Mouse (Mus musculus) left cerebral cortex, adult 11 months (tissue): Measurements from ENCODE around the gene Tln1.
A peak's percentile ranks its signal among the peaks of the same experiment; 100 is the strongest.
"Not testable (repeated sequence)": the region's sequence is repeated elsewhere in the genome, so short reads cannot be mapped to it uniquely, and the experiment has no call there.

Source experiments
- DNase-seq: peaks from one replicate; pipeline ENCODE4 v3.0.0; 2022; ENCODE audit warnings: low spot score

The Tln1 gene

GRCm38 (mm10) chr4:43506074-43506473, 56.4 kb downstream of the Tln1 start:
- no peak for DNase-seq

GRCm38 (mm10) chr4:43504269-43504668, 58.2 kb downstream of the Tln1 start:
- no peak for DNase-seq

GRCm38 (mm10) chr4:43503506-43503905, 59.0 kb downstream of the Tln1 start:
- no peak for DNase-seq

GRCm38 (mm10) chr4:43503041-43503440, 59.5 kb downstream of the Tln1 start:
- no peak for DNase-seq

GRCm38 (mm10) chr4:43499407-43500333, 62.8 kb downstream of the Tln1 start, which contains the start of gene Arhgef39:
Gene Arhgef39 (minus strand): TSS chr4:43499695.
- no peak for DNase-seq

GRCm38 (mm10) chr4:43498983-43499382, 63.5 kb downstream of the Tln1 start:
- no peak for DNase-seq

GRCm38 (mm10) chr4:43497946-43498345, 64.5 kb downstream of the Tln1 start:
- no peak for DNase-seq

- no peak for DNase-seq
Observed at GRCm38 (mm10) chr4:43497405-43497804, 65.1 kb downstream of the Tln1 start.

GRCm38 (mm10) chr4:43496587-43496986, 65.9 kb downstream of the Tln1 start:
- no peak for DNase-seq

GRCm38 (mm10) chr4:43493846-43494240, 68.6 kb downstream of the Tln1 start:
- DNase-seq, result no peak

GRCm38 (mm10) chr4:43493186-43493845, 69.2 kb downstream of the Tln1 start:
- peak; percentile 95 for DNase-seq

GRCm38 (mm10) chr4:43492821-43493185, 69.7 kb downstream of the Tln1 start, which contains the start of gene Ccdc107:
Gene Ccdc107 (plus strand): TSS chr4:43492900.
- DNase-seq, result peak; percentile 93

GRCm38 (mm10) chr4:43492101-43492820, 70.2 kb downstream of the Tln1 start:
- DNase-seq, result no peak

GRCm38 (mm10) chr4:43490801-43491200, 71.7 kb downstream of the Tln1 start:
- DNase-seq, result no peak

GRCm38 (mm10) chr4:43489611-43490010, 72.9 kb downstream of the Tln1 start:
- no peak for DNase-seq

GRCm38 (mm10) chr4:43485666-43486065, 76.8 kb downstream of the Tln1 start:
- DNase-seq, result not testable (repeated sequence)

- DNase-seq, result no peak
Observed at GRCm38 (mm10) chr4:43483535-43484091, 78.9 kb downstream of the Tln1 start, which contains the start of gene Sit1. Gene Sit1 (minus strand): TSS chr4:43483734.

- no peak for DNase-seq
Observed at GRCm38 (mm10) chr4:43482591-43482990, 79.9 kb downstream of the Tln1 start.

GRCm38 (mm10) chr4:43481894-43482456, 80.5 kb downstream of the Tln1 start:
- DNase-seq, result no peak
